Comparison of ENCODE assay signal across 28 mouse cellular contexts in genomic region chr12:81421846-81422245, GRCm38 (mm10).
"Had no signal": no experiment of that assay in that cellular context is flagged by ENCODE, and none has a peak within 500 bp of the region (broad histone marks: within the 10 kb centered on the region; RNA-seq: fewer than 3 reads in every experiment).

TSS of gene Adam4 (minus strand) at chr12:81421946.

- DNase-seq: left cerebral cortex, postnatal 4 days; liver; liver, embryonic 13.5 days; liver, postnatal 0 days; lung, adult 18-20 months; lung, adult 2 months; lung, embryonic 14.5 days; lung, postnatal 10 days; lung, postnatal 14 days; lung, postnatal 36 days; lung, postnatal 4 days; midbrain, embryonic 14.5 days had no signal

- H3K27ac ChIP-seq: left cerebral cortex, adult 2 months; limb, embryonic 10.5 days; limb, embryonic 12.5 days; limb, embryonic 13.5 days; limb, embryonic 15.5 days; liver, embryonic 12.5 days; liver, embryonic 13.5 days; liver, embryonic 14.5 days; liver, embryonic 15.5 days; lung, embryonic 15.5 days; macrophage; midbrain, embryonic 10.5 days; midbrain, embryonic 12.5 days; midbrain, embryonic 13.5 days; midbrain, embryonic 15.5 days had no signal

- H3K4me1 ChIP-seq: limb, embryonic 10.5 days; limb, embryonic 12.5 days; limb, embryonic 13.5 days; limb, embryonic 15.5 days; liver, embryonic 12.5 days; liver, embryonic 13.5 days; liver, embryonic 15.5 days; lung, embryonic 15.5 days; megakaryocyte, embryonic 14.5 days; midbrain, embryonic 10.5 days; midbrain, embryonic 12.5 days; midbrain, embryonic 13.5 days; midbrain, embryonic 15.5 days had no signal

- H3K27me3 ChIP-seq: limb, embryonic 12.5 days; limb, embryonic 13.5 days; limb, embryonic 15.5 days; liver, embryonic 12.5 days; liver, embryonic 13.5 days; liver, embryonic 15.5 days; lung, embryonic 15.5 days; megakaryocyte, embryonic 14.5 days; midbrain, embryonic 12.5 days; midbrain, embryonic 13.5 days; midbrain, embryonic 15.5 days had no signal

- H3K4me3 ChIP-seq: left cerebral cortex, adult 2 months; limb, embryonic 10.5 days; limb, embryonic 12.5 days; limb, embryonic 13.5 days; limb, embryonic 15.5 days; liver, embryonic 12.5 days; liver, embryonic 13.5 days; liver, embryonic 15.5 days; lung, embryonic 15.5 days; megakaryocyte, embryonic 14.5 days; midbrain, embryonic 10.5 days; midbrain, embryonic 12.5 days; midbrain, embryonic 13.5 days; midbrain, embryonic 15.5 days; myocyte had no signal

- H3K36me3 ChIP-seq: midbrain, embryonic 12.5 days; midbrain, embryonic 15.5 days had no signal
